Mouse (Mus musculus) thymus, postnatal 10 days (tissue): ENCODE data around the gene Epb41.

Source experiments
- DNase-seq, 2 experiments: peaks; one replicate each; pipeline ENCODE4 v3.0.0; 2021; ENCODE audit warnings: low spot score in 2 of 2

Gene Epb41

DNA sequence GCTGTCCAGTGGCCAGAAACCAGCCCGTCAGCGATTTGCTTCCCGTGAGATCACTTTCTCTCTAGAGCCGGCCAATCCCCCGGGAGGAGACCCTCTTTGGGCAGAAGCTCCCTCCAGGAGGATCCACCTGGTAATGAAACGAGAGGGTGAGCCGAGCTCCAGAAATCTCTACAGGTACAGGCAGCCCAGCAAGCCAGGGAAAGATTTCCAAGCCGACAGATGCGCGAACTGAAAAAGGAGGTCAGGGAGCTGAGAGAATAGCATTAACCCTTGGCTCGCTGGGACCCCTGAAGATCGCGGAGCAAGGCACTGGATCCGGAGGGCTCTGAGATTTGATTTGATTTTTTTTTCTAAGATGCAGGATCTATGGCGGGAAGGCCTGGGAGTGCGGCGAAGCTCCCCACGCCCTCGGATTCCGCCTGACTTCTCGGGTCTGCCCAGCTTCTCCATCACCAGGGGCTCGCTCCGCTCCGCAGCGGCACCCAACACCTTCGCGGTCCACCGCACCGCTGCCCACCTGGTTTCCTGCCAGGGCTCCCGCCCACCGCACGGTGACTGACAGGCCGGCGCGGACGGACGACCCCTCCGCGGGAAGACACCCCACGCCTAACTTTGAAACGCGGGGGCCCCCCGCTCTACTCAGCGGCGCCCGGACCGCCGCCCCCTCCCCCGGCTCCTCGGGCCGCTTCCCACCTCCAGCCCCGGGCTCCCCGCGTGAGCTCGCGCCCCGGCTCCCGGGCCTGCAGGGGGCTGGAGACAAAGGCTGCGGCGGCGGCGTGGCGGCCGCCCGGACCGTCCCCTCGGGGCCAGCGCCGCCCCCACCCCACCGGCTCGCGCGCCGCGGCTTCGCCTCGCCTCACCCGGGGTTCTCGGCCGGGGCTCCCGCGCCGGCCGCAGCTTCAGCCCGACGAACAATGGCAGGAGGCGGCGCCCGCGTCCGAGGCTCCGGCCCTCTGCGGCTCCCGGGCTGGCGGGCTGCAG, 26.8 kb downstream of the Epb41 start:
- DNase-seq, result peak; percentile 43 to 47

DNA sequence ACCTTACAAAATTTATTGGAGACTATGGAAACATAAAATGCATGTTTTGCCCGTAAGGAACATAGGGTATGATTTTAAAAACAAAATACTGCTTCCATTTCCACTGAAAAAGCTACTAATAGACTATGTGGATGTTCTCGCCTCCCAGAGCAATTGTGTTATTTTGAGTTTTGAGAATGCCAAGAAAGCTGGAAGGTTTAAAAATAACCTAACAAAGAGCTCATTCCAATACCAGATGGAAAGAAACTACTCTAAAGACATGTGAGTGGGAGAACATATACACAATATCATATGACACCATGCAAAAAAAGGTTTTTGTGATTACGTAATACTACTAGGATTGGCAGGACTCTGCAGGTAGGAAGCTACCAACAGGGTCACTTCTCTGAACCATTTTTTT, 31.4 kb downstream of the Epb41 start:
- no peak for DNase-seq

DNA sequence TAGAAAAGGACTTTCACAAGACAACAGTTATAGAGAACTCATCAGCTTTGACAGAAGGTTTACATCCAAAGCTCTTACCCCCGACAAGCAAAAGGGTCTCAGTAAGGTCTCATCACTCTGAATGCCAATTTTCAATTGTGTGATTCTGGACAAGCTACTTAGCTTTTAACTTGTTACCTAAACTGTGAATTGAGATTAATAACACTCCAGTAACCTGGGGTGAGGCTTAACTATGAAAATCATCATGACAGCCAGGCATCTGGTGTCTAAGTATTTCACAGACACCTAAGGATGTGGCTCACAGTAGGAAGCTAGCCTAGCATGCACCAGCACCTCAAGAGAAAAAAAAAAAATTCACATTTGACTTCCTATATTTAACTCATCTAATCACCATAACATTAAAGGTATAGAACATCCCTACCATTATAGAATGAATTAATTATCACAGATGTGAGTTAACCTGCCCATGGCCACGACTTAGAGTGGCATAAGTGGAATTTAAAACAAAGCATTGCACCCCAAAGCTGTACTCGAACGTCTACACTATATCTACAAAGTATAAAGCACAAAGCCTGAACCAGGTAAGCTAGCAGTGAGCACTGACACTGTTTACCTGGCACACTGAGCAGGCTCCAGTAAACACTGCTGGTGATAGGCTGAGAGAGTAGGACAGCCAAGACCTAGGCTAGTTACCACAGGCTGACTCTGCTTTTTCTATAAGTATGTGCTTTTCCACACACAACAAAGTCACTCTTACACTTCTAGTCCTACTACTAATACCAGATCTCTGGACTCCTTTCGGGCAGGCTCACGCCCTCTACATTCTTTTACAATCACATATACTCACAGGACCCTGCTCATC, 33.4 kb downstream of the Epb41 start:
- DNase-seq, result no peak

DNA sequence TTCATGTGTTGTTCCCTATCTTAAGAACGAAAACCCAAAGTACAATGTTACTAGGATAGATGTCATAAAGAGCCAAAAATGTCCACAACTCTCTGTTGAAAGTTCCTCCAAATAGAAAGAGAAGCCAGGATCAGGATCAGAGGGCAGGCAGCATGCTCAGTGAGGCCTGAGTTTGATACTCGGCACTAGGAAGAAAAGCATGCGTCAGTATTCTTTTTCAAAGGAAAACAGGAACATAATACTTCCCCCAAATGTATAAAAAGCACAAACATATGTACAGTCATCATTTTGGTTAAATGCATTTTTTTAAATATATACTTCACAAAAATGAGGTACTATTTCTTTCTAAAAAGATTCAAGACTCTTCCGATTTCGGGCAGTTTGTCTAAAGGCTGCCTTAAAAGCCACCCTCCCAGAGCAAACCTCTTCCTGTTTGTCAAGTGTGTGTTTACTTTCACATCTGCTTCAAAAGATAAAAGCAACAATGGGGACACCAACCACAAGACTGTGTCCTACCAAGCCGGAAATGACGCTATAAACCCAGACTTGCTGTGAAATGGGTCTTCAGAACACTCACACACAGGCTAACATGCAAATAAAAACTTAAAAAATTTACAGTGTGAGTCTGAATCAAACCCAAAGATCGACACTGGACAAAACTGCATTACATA, 35.0 kb downstream of the Epb41 start:
- DNase-seq, result peak; percentile 54 to 56

DNA sequence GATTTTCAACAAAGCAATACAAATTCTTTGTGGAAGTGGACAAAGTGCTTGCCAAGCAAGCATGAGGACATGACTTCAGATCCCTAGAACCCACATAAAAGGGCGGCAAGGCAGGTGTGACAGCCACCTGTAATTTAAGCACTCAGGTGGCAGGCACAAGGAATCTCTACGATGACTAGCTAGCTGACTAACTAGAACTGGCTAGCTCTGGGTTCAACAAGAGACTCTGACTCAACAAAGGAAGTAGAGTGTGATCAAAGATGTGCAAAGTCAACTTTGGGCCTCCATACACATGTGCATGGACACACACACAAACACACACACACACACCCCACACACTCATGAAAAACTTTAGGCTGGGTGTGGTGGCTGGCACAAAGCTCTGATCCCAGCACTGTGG, 35.6 kb downstream of the Epb41 start:
- peak in 1 of 2 experiments; percentile 30 for DNase-seq

DNA sequence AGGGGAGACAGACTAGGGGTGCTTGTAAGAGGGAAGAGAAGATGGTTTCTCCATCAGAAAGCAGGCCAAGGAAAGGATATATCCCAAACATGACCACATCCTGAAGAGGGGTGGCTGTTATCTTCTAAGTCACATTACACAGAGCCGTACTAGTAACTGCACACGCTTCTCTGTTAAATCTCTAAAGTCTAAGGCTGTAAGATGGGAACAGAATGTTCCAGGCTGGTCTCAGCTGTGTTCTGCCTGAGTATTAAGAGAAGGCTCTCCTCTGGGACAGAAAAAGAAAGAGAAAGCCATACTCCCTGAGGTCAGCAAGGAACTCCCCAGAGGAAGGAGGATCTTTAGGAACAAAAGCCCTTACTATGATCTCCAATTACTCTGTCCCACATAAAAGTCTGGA, 36.3 kb downstream of the Epb41 start:
- DNase-seq, result no peak

DNA sequence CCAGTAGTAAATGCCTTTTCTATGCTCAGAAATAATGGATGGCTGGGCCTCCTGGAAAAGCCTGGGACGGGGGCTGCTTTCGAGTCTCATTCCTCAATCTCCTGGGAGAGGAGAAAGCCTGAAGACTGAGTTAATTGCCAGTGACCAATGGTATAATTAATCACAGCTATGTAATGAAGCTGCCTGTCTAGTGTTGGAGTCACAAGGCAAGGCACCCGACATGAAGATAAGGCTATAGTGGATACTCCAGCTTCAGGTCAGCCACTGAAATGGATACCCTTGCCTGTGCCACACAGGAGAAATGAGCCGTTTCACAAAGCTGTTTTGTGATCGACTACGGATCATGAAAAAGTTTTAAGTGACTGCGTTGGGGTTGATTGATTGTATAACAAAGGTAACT, 37.1 kb downstream of the Epb41 start:
- DNase-seq, result no peak

DNA sequence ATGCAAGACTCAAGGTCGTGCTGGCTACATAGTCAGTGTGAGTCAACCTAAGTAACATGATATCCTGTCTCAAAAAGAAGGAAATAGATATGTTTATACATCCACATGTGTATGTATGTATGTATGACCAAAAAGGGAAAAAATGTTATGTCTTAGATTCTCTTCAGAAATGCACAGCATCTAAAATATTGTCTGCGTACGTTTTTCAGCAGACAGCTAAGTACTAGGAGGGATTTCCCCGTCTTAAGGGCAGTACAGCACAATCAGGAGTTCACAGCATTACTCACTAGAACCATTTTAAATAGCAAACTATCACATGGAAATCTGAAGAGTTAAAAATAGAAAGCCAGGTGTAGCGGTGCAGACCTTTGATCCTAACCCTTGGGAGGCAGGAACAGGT, 38.0 kb downstream of the Epb41 start:
- no peak for DNase-seq

DNA sequence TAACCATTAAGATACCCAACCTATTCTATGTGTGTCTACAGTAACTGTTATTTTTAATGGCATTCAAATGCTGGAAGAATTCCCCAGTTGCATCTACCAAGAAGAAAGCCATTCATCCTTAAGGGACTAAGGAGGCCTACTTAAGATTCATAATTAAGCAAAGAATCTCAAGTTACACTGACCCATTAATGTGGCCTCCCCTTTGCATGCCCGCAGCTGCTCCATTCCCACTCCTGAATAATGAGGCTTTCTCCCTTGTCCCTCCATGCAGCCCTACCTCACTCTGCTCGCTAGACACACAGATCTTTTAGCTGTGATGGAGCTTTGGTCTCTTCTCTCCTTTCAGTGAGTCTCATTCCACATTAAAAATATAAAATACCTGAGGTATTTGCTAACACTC, 40.9 kb downstream of the Epb41 start:
- no peak for DNase-seq

DNA sequence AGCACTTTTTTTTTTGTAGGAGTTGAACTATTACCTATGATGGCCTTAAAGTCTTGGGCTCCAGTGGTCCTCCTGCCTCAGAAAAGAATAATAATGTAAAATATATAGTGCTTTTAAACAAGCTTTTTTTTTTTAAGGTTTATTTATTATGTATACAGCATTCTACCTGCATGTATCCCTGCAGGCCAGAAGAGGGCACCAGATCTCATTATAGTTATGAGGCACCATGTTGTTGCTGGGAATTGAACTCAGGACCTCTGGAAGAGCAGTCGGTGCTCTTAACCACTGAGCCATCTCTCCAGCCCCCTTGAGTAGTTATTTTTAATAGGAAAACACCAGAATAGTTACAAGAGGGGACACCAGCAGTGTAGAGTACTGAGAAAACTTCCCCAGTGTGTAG, 41.9 kb downstream of the Epb41 start:
- no peak for DNase-seq

DNA sequence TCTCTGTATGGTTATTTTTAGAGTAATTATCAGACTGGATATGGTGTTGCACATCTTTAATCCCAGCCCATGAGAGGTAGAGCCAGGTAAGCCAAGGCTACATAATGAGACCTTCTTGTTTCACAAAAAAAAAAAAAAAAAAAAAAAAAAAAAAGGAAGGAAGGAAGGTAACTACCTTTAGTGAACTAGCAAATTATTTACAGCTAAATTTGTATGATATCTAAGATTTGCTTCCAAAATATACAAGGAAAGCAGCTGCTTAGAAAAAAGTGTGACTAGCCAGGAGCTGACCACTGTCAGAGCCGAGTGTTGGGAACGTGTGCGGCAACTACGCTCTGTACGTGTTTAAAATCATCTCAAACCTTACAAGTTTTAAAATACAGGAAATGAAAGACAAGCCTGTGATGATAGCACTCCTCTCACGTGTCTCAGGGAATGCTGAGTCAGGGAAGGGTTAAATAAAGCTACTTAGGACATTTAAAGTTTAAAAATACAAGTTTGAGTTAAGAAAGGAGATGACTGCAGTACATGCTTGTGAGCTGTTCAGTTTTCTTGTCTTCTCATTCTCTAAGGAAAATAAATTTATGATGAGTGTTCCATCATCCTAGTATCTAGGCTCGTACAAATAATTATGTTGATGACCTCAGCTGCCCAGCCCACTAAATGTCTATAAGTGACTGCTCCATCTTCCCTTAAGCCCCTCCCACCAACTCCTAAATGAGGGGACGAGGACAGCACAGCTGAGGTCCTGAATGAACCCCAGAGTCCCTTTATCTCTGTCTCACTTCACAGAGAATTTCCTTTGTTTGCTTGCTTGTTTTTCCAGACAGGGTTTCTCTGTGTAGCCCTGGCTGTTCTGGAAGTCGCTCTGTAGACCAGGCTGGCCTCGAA, 45.0 kb downstream of the Epb41 start:
- DNase-seq, result no peak

DNA sequence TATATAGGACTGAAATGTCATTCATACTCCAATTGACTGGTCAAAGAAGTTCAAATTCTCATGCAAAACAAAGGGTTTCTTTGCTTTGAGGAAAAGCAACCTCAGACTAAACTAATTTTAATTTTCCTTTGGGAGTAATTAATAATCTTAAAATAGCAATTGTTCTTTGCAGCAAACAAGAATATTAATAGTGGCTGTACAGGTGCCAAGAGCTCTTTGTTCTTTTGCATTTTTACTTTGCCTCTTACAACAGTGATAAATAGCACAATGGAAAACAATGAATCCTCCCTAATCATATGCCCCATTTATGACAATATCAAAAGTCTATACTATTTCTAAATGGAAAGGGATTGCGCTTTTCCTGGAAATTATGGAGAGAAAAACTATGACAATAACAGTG, 47.3 kb downstream of the Epb41 start:
- no peak for DNase-seq

DNA sequence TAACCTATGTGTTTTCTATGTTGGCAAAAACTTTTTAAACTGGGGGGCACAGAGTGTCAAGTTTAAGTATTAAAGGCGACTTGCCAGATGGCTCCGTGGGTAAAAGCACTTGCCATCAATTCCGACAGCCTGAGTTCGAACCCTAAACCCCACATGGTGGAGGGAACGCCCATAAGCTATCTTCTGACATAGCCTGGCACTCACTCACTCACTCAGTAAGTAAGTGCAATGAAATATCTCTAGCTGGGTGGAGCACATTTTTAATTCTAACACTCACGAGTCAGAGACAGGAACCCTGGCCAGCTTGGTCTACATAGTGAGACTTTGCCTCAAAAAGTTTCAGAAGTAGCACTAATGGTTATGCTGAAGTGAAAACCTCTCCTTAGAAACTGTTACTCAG, 48.0 kb downstream of the Epb41 start:
- no peak for DNase-seq

DNA sequence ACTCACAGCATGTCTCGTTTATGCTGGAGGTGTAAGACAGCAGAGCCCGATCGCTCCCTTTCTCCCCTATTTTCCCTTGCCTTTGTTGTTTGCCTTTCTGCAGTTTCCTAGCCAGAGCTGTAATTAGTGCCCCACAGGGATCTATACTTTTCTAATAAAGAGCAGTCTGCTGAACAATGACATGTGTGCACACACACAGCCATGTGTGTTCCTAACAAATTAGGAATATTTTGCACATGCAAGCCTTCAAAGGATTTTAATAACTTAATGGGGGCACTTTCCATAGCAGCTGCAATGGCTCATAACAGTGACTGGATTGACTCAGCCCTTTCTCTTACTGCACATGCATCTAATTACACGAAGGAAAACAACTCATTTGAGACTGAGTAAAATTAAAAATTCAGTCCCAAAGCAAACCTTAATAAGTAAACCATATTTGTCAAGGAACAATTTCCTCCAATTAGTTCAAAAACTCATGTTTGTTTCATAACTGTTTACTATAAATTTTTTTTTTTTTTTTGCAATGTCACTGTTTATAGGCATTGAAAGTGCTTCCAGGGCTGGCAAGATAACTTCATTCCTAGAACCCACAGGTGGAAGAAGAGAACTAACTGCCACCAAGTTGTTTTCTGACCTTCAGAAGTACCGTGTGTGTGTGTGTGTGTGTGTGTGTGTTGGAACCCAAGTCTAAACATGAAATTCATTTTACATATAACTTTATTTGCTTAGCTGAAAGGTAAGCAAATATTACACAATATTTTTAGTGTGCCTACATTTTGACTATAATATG, 49.2 kb downstream of the Epb41 start:
- no peak for DNase-seq

DNA sequence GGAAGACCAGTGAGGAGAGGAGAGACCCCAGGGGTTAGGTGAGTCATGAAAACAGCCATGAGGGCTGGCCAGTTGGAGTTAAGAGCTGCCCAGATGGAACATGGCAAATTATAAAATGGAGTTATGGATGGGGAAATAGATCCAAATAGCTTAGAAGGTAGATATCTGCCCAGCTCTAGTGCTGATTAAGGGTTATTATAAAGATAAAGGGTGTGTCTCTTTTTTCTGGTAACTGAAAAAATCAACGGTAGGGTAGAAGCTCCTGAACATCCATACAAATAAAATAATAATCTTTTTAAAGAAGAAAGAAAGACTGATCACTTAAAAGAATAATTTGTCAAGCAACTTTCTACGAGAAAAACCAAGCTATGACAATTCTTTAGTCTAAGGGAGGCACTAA, 49.9 kb downstream of the Epb41 start:
- DNase-seq, result no peak

DNA sequence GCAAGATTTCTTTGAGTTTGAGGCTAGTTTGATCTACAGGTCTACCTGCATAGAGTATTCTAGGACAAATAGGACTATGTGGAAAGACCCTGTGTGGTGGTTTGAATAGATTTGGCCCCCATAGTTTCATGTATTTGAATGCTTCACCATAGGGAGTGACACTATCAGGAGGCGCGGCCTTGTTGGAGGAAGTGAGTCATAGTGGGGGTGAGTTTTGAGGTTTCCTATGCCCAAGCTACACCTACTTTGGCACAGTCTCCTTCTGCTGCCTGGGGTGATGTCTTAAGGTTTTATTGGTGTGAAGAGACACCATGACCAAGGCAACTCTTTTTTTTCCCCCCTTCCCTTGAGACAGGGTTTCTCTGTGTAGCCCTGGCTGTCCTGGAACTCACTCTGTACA, 51.3 kb downstream of the Epb41 start:
- no peak for DNase-seq

DNA sequence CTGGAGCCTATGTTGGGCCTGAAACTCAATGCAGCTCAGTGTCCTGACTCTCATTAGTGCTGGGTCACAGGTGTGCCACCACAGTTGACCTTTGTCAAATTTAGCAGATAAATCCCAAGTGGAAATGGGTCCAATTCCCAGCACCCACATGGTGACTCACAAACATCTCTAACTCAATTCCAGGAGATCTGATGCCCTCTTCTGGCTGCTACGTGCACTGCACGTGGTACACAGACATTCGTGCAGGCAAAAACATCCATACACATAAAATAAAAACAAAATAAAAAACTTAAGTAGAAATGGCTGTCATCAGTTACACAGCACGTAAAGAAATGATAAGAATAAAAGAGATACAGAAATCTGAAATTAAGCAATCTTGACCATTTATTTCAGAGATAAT, 52.5 kb downstream of the Epb41 start:
- DNase-seq, result no peak

DNA sequence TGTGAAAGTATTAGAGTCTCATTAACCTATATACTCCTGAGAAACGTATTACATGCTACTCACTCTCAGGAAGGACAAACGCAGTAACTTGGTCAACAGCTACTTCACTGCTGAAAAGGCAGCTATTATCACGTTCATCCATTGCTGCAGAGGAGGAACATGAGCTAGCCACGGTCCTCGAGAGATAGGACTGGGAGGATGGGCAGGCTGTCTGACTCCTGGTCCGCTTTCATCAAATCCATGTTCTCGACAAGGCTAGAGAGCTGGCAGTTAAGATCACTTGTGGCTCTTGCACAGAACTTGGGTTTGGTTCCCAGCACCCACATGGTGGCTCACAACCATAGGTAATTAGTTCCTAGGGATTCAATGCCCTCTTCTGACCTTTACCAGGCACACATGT, 53.2 kb downstream of the Epb41 start:
- no peak for DNase-seq

DNA sequence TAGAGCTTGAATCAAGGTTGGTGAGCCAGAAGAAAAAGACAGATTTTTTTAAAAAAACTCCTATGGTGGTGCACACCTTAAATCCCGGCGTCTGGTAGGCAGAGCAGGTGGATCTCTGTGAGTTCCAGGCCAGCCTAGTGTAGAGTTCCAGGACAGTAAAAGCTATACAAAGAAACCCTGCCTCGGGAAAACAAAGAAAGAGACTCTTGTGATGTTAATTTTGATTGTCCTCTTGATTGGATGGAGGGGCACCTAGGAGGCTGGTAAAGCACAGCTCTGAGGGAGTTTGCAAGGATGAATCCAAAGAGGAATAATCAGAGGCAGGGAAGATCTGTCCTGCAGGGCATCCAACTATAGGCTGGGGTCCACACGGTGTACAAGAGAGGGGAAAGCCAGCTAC, 56.6 kb downstream of the Epb41 start:
- DNase-seq, result no peak

DNA sequence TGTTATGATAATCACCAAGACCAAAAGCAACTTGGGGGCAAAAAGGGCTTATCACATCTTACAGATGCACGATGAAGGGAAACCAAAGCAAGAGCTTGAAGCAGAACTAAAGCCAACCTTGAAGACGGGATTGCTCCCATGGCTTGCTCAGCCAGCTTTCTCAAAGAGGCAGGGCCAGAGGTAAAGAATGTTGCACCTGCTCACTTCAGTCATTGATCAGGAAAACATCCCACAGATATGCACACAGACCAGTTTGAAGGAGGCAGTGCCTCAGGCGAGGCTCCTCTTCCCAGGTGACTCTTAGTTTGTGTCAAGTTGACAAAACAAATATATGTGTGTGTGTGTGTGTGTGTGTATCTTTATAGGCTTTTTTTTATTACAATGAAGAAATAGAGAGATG, 59.7 kb downstream of the Epb41 start:
- DNase-seq, result no peak
